Mouse (Mus musculus): ENCODE data around the gene Tsen2.

DNA sequence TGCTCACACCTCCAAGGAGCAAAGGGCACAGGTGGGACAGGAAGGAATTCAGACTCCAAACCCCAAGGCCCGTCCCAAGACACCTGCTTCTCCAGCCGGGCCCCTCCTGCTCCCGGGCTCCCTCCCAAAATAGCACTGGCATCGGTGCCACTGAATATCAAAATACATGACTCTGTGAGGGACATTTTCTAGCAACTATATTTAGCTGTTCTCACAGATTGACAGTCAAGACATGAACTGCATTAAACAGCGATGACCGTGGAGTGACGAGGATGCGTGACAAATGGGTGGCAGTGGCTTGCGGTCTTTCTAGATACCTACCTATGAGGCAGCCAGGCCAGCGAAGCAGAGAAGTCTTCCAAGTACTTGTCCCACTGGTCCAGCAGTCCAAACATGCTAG lies 41.9 kb downstream of the Tsen2 start:
- TF ChIP-seq POLR2A (IDR thresholded peaks at IDR 0.05; ENCODE audit: extremely low read depth, insufficient read depth, low read length), result no peak
- no peak for TF ChIP-seq CTCF (IDR thresholded peaks at IDR 0.05; ENCODE audit: extremely low read depth, insufficient read depth, low read length)
